Comparison of ENCODE assay signal across 16 mouse cellular contexts in the genomic region with DNA sequence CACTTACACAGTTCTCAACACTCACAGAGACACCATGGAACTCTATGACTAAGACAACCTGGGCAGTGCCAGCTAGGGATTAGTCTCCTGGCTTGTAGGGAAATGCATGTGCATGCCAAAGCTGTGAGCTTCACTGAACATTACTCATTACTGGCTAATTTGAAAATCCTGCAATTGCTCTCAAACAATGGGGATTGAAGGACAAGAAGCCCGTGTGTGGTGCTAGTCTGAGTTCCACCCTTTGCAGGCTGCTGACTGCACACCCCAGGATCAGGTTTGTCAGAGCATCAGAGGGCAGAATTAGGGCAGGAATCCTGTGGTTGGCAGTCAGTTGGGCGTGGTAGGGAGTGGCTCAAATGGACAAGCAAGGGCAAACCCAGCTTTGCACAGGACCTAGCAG. TPM values are rescaled to one million over a fixed set of nuclear protein-coding genes. Genes with fewer than 3 reads are reported as not detected.
DNase-seq lines count a peak whose midpoint lies in the region; ATAC-seq and TF ChIP-seq lines count a peak whose summit lies in the region.
"Had no signal": no experiment of that assay in that cellular context is flagged by ENCODE, and none has a peak within 500 bp of the region (broad histone marks: within the 10 kb centered on the region; RNA-seq: fewer than 3 reads in every experiment).

No protein-coding gene starts in this region.

- 23% methylated on average over 2 of the region's 2 CpGs for WGBS in forebrain, embryonic 15.5 days
- WGBS in stomach, postnatal 0 days = 40% methylated on average over 2 of the region's 2 CpGs
- 44% methylated on average over 2 of the region's 2 CpGs for WGBS in kidney, adult 2 months

- TF ChIP-seq POLR2A in kidney, adult 2 months (IDR thresholded peaks at IDR 0.05; ENCODE audit: low read depth, low read length) = no peak

- no peak for TF ChIP-seq CTCF in stomach, postnatal 0 days (IDR thresholded peaks at IDR 0.05; ENCODE audit: low read depth)
- TF ChIP-seq CTCF in kidney, adult 2 months (conservative IDR thresholded peaks at IDR 0.05; ENCODE audit: insufficient read depth, insufficient read length, low read depth, low read length) = no peak

- peak; percentile 78 for TF ChIP-seq EP300 in stomach, postnatal 0 days (optimal IDR thresholded peaks at IDR 0.05)

- H3K4me2 ChIP-seq in forebrain, embryonic 15.5 days (replicated peaks) = no peak overlapping the region
- H3K4me2 ChIP-seq in stomach, postnatal 0 days (replicated peaks; ENCODE audit: low read depth) = no peak overlapping the region
- H3K4me2 ChIP-seq: embryonic facial prominence, embryonic 12.5 days; heart, embryonic 12.5 days; limb, embryonic 12.5 days; lung, embryonic 15.5 days; midbrain, embryonic 12.5 days had no signal

- H3K4me3 ChIP-seq in forebrain, embryonic 15.5 days = no peak overlapping the region
- H3K4me3 ChIP-seq in stomach, postnatal 0 days (ENCODE audit: low read depth, low read length) = no peak overlapping the region
- no peak overlapping the region for H3K4me3 ChIP-seq in kidney, adult 2 months (ENCODE audit: insufficient read depth, low read depth, low read length)
- H3K4me3 ChIP-seq: embryonic facial prominence, embryonic 12.5 days; heart, embryonic 12.5 days; limb, embryonic 12.5 days; lung, embryonic 15.5 days; midbrain, embryonic 12.5 days had no signal

- H3K4me1 ChIP-seq in forebrain, embryonic 15.5 days = 0 out of 2 replicates have a peak, but pooled peaks cover 4% of the 10 kb centered on the region
- no peaks in the 10 kb centered on the region for H3K4me1 ChIP-seq in stomach, postnatal 0 days (replicated peaks; ENCODE audit: control insufficient read depth, insufficient read depth)
- no peaks in the 10 kb centered on the region for H3K4me1 ChIP-seq in kidney, adult 2 months (ENCODE audit: control insufficient read depth, insufficient read depth, low read length)
- H3K4me1 ChIP-seq: embryonic facial prominence, embryonic 12.5 days; heart, embryonic 12.5 days; limb, embryonic 12.5 days; lung, embryonic 15.5 days; midbrain, embryonic 12.5 days had no signal

- no peak for DNase-seq in frontal cortex, postnatal 25 days (ENCODE audit: low spot score in 2 of 2)
- peak; percentile 10 to 21 for DNase-seq in right cerebral cortex, adult 2 months (ENCODE audit: low spot score in 2 of 2)
- no peak for DNase-seq in right cerebral cortex, postnatal 25 days
- peak; percentile 56 for DNase-seq in stomach, postnatal 0 days (ENCODE audit: low spot score)
- DNase-seq in kidney, adult 2 months = no peak
- DNase-seq in adrenal gland, adult 8-10 months = no peak
- DNase-seq: cerebellum, adult 11-12 months; kidney, postnatal 36 days had no signal

- H3K9me3 ChIP-seq in forebrain, embryonic 15.5 days = no peaks in the 10 kb centered on the region
- no peaks in the 10 kb centered on the region for H3K9me3 ChIP-seq in stomach, postnatal 0 days (ENCODE audit: control insufficient read depth, low read length)
- H3K9me3 ChIP-seq: embryonic facial prominence, embryonic 12.5 days; heart, embryonic 12.5 days; limb, embryonic 12.5 days; lung, embryonic 15.5 days; midbrain, embryonic 12.5 days had no signal

- no peaks in the 10 kb centered on the region for H3K27me3 ChIP-seq in forebrain, embryonic 15.5 days
- H3K27me3 ChIP-seq in stomach, postnatal 0 days (ENCODE audit: control insufficient read depth, insufficient read depth, low read length) = no peaks in the 10 kb centered on the region
- no peaks in the 10 kb centered on the region for H3K27me3 ChIP-seq in kidney, adult 2 months (replicated peaks; ENCODE audit: control insufficient read depth, insufficient read depth, low read length)
- H3K27me3 ChIP-seq: embryonic facial prominence, embryonic 12.5 days; heart, embryonic 12.5 days; limb, embryonic 12.5 days; lung, embryonic 15.5 days; midbrain, embryonic 12.5 days had no signal

- peak; percentile 91 for ATAC-seq in frontal cortex, adult (ENCODE audit: low TSS enrichment)
- ATAC-seq in forebrain, embryonic 15.5 days (replicated peaks) = peak; percentile 94
- ATAC-seq in stomach, postnatal 0 days (ENCODE audit: low FRiP score, low TSS enrichment) = peak; percentile 91
- ATAC-seq: hindbrain, embryonic 16.5 days had no signal

- no peak overlapping the region for H3K9ac ChIP-seq in forebrain, embryonic 15.5 days (replicated peaks)
- no peak overlapping the region for H3K9ac ChIP-seq in stomach, postnatal 0 days (ENCODE audit: low read length)
- H3K9ac ChIP-seq: embryonic facial prominence, embryonic 12.5 days; heart, embryonic 12.5 days; limb, embryonic 12.5 days; lung, embryonic 15.5 days; midbrain, embryonic 12.5 days had no signal

- no peak overlapping the region for H3K27ac ChIP-seq in forebrain, embryonic 15.5 days (replicated peaks)
- H3K27ac ChIP-seq in stomach, postnatal 0 days (replicated peaks) = peak overlapping the region; percentile 65; the same call in 1 of the 2 replicates
- H3K27ac ChIP-seq in kidney, adult 2 months (ENCODE audit: insufficient read depth, low read depth, low read length) = no peak overlapping the region
- H3K27ac ChIP-seq: embryonic facial prominence, embryonic 12.5 days; limb, embryonic 12.5 days; lung, embryonic 15.5 days; midbrain, embryonic 12.5 days had no signal

- H3K36me3 ChIP-seq in forebrain, embryonic 15.5 days = no peaks in the 10 kb centered on the region
- H3K36me3 ChIP-seq in stomach, postnatal 0 days (ENCODE audit: control insufficient read depth, insufficient read depth, low read length) = no peaks in the 10 kb centered on the region
- H3K36me3 ChIP-seq in kidney, adult 2 months (ENCODE audit: control insufficient read depth, insufficient read depth, low read length) = no peaks in the 10 kb centered on the region
- H3K36me3 ChIP-seq: embryonic facial prominence, embryonic 12.5 days; heart, embryonic 12.5 days; limb, embryonic 12.5 days; lung, embryonic 15.5 days; midbrain, embryonic 12.5 days had no signal

RNA-seq across cellular contexts. Expression of a gene that starts 15.2 kb away (rescaled TPM):
- polyA plus RNA-seq in forebrain, embryonic 15.5 days (2015; fragmentation: Nextera tagmentation; extraction: Ambion mirVana) = not detected in 2 replicates
- not detected in 2 replicates for polyA plus RNA-seq in stomach, postnatal 0 days (2015; fragmentation: Nextera tagmentation; extraction: Ambion mirVana)
- 0.08 TPM in 1 of 2 replicates, not detected in the other for polyA plus RNA-seq in kidney, adult 2 months (2012; rRNA removed)
- total RNA-seq in adrenal gland, adult 8-10 months (2022) = not detected
- polyA plus RNA-seq: embryonic facial prominence, embryonic 12.5 days; heart, embryonic 12.5 days; hindbrain, embryonic 16.5 days; limb, embryonic 12.5 days; lung, embryonic 15.5 days; midbrain, embryonic 12.5 days had no signal

RNA-seq across cellular contexts. Expression of a gene that starts 17.5 kb away (rescaled TPM):
- 0.42 TPM in 1 of 2 replicates, not detected in the other for polyA plus RNA-seq in forebrain, embryonic 15.5 days (2015; fragmentation: Nextera tagmentation; extraction: Ambion mirVana)
- polyA plus RNA-seq in stomach, postnatal 0 days (2015; fragmentation: Nextera tagmentation; extraction: Ambion mirVana) = 8.1 and 10.1 TPM in 2 replicates
- not detected in 2 replicates for polyA plus RNA-seq in kidney, adult 2 months (2012; rRNA removed)
- total RNA-seq in adrenal gland, adult 8-10 months (2022) = not detected
- polyA plus RNA-seq: heart, embryonic 12.5 days; midbrain, embryonic 12.5 days had no signal

RNA-seq across cellular contexts. Expression of a gene that starts 41.5 kb away (rescaled TPM):
- polyA plus RNA-seq in forebrain, embryonic 15.5 days (2015; fragmentation: Nextera tagmentation; extraction: Ambion mirVana) = 12.9 and 14.1 TPM in 2 replicates
- 6.6 and 6.7 TPM in 2 replicates for polyA plus RNA-seq in stomach, postnatal 0 days (2015; fragmentation: Nextera tagmentation; extraction: Ambion mirVana)
- 13.9 and 14.4 TPM in 2 replicates for polyA plus RNA-seq in kidney, adult 2 months (2012; rRNA removed)
- total RNA-seq in adrenal gland, adult 8-10 months (2022) = 10 to 100 TPM; 34.7 to 45.4 (median 43.5) TPM

Comparison
In these comparisons a context has a peak if more than half of its experiments do, and no peak if none do; other contexts are left out.
1. DNase-seq: peak in right cerebral cortex, adult 2 months (2 of 2) and stomach, postnatal 0 days (single experiment); none in frontal cortex, postnatal 25 days (0 of 2), right cerebral cortex, postnatal 25 days (single experiment), kidney, adult 2 months (single experiment) and adrenal gland, adult 8-10 months (single experiment).
2. Peak in every context shown above with its lines, with median percentiles within 50 percentile points of each other: ATAC-seq.